Mouse (Mus musculus) right cerebral cortex, postnatal 4 days (tissue): ENCODE results near the gene Med13.

Experiments
- DNase-seq: peaks from one replicate; pipeline ENCODE4 v3.0.0-alpha.2; 2022

Gene Med13

DNA sequence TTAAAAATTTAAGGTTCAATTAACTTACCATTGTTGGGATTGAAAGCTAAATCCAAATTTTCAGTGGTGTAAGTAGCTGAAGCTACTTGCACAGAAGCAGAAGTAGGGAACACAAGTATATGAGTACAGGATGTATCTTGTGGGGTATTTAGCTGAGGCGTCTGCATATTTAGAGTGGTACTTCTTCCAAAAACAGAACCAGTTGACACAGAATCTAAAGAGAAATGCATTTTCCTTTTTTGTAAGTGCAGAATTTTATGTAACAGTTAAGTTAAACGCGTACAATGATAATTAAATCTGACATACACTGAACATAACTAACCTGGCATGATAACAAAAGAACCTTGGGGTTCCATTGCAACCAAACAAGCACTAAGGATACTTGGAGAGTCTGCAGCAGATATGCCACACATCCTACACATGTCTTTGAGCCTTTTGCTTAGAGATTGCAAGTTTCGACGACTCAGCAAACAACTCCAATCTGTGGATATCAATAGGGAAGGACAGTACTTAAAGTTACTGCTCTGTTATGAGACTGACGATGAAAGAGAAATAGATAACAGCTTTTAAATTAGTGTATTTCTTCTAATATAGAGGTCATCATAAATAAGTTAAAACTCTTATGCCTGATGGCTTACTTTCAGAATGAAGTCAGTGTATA lies 78.8 kb downstream of the Med13 start:
- no peak for DNase-seq

DNA sequence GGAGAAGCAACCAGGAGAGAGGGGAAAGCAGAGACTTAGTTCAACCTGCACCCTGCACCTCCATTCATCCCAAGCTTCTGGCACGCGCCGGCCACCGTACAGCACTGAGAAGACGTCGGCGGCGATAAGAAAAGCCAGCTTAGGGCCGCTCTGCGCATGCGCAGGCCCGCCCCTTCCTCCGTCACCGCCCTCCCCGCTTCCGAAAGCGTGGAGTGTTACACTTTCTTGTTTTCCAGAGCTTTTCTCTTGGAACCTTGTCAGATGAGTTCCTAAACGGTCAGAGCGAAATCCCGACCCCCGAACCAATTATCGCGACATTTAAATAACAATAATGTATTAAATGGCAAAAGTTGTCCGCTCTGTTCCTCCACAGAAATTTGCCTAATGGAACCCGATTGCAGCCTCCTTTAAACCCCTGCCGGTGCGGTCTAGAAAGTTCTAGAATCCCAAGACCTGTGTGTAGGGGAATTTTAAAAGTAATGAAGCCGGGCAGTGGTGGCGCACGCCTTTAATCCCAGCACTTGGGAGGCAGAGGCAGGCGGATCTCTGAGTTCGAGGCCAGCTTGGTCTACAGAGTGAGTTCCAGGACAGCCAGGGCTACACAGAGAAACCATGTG lies 99.8 kb downstream of the Med13 start, which contains the start of gene Ints2:
Gene Ints2 (minus strand): TSS at position 116 of the 617 bp plus-strand sequence.
- DNase-seq = peak; percentile 98

DNA sequence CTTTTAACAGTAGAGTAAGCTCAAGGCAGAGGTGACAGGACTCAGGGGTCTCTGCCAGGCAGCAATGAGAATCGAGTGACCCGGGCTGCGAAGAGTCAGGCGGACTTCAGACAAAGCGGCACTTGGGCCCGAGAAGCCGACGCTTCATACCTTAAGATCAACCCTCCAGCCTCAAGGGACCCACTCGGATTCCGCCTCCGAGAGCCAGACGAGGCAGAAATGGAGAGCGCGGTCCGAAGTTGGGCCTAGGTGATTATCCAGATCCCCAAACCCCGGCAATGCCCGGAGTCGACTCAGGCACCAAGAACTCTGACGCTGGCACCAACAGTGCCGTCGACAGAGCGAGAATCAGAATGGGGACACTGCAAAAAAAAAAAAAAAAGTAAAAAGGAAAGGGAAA lies 100.3 kb downstream of the Med13 start:
- DNase-seq = no peak

DNA sequence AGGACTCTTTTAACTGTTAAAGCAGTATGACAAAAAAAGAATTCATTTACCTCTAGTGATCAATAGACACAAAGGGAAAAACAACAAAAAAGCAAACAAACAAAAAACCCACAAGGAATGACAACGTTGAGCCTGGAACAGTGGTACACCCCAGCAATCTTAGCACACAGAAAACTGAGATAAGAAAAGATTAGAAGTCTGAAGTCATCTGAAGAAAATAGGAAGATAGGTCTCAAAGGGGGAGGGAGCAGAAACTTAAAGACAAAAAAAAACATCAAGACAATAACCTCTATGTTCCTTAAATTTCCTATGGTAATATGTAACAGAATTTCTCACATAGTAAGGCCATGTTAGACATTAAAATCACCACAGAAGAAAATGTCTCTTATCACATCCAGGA lies 104.1 kb downstream of the Med13 start:
- no peak for DNase-seq

DNA sequence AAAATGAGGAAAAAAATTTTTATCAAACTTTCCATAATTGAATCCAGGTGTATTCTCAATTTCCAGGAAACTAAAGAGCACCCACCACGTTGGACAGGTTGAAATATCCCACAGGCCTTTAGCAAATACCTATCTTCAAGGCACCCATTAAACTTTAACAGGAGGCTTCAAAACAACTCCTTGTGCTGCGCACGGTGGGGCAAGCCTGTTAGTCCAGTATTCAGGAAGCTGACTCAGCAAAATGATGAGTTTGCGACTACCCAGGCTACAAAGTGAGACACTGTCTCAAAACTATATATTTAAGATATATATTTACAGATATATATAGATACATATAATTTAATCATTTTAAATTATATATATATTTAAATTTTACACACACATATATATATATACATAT lies 125.0 kb downstream of the Med13 start:
- DNase-seq = no peak

DNA sequence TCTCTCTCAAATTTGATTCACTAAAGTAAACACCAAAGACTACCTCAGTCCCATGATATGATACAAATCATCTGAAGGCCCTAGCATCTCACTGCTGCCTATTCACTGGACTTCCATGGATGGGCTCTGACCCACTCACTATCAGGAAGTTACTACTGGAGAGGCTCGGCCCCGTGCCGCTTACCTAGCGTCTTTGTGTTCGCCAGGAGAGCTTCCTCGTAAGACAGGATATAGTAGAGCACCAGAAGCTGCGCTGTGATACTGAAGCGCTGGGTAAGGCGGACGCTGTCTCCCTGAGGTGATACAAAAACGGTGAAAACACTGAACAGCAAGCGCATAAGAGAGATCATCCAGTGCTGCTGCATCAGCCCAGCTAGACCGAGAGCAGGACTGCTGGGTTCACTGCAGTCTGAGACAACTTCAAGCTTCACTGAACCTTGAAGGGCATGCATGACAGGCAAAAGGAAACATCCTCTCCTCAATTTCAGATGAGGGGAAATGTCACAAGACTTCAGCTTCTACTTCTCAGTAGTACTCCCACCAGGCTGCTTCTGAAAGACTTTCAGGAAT lies 125.5 kb downstream of the Med13 start:
- DNase-seq = no peak

DNA sequence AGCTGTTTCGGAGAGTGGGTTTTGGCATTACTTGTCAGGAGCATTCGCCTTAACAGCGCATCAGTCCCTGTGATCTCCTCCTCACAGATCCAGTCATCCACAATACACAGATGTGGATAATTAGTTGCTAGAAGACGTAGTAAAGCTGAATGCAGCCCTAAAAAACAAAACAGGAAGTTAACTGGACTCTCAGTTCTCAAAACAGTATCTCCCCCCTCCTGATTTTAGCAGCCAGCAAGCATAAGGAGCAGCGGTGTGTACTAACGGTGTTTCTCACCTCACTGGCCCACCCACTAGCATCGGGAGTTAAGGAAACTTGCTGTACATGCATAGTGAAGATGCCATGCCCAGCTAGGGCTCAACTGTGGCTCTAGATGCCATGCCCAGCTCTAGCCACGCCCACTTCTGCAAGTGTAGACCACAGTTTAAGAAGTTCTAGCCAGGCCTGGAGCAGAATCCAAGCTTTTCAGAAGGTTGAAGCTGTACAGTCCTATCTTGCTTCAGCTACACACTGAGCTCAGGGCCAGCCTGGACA lies 130.7 kb downstream of the Med13 start:
- DNase-seq = no peak

DNA sequence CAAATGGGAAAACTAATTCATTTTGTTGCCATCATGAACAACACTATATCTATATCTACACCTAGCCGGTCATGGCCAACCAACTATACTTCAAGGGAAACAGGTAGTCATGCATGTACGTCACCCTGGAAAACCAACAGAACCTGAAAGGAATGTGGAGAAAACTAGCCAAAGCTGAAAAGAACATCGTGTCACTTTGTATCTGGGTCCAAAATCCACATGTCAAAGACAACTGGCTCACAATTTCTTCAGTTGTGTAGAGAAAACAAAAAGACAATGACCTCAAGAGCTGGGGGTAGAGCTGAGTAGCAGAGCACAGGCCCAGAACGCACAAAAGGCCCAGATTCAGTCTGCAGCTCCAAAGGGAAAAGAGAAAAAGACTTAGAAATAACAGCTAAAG lies 131.6 kb downstream of the Med13 start:
- no peak for DNase-seq
